Mouse (Mus musculus) lung, postnatal 0 days (tissue): ENCODE results near the gene Nfix.

Source experiments
- CTCF ChIP-seq: IDR thresholded peaks from 2 replicates; pipeline ENCODE4 v1.5.1; 2016; ENCODE audit warnings: antibody characterized with exemption, mild to moderate bottlenecking
- EP300 ChIP-seq: IDR thresholded peaks from 2 replicates; pipeline ENCODE4 v1.6.1; 2016; ENCODE audit warnings: antibody characterized with exemption, mild to moderate bottlenecking, control low read depth

DNA sequence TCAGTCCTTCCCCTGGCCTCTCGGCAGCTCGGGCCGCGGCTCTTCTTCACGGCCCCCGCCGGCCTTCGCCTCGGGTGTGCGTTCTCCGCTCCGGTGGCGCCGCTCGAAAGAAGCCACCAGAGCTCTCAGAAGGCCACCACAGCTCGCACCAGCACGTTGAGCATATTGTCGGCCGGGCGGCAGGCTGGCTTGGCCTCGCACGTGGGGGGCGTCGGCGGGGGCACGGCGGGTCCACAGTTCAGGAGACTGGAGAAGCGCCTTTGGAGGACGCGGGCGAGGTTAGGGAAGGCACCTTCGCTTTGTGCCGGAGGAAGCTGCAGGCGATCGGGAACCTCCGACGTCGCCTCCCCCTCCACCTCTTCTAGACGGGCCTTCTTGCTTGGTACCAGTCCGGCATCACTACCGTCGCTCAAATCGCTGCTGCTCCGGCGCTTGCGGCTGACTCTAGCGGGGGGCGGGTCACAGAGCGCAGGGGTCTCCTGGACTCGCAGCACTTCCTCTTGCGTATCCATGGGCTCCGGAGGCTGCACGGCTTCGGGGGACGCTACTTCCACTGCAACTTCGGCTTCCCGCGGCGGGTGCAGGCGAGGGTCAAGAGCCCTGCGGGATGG lies 138.1 kb downstream of the Nfix start:
- TF ChIP-seq CTCF (no peak), EP300 (no peak)
